ENCODE assay signal across 7 mouse cellular contexts in the genomic region with DNA sequence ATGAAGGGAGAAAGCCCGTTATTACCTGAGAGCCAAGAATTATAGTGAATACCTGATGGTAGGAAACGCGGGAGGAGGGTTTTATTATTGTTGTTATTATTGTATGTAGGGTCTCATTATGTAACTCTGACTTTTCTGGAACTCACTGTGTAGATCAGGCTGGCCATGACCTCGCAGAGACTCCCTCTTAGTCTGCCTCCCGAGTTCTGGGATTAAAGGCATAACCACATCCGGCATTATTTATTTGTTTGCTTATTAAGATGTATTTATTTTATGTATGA. TPM values are rescaled to one million over a fixed set of nuclear protein-coding genes. Genes with fewer than 3 reads are reported as not detected.
DNase-seq lines count a peak whose midpoint lies in the region; ATAC-seq lines count a peak whose summit lies in the region.

No protein-coding gene starts in this region.

- 47% methylated on average over 6 of the region's 6 CpGs for WGBS in forebrain, embryonic 14.5 days
- WGBS in limb, embryonic 15.5 days: 38% methylated on average over 6 of the region's 6 CpGs
- WGBS in stomach, embryonic 15.5 days: 50% methylated on average over 6 of the region's 6 CpGs

- peak overlapping the region; percentile 53; the same call in 1 of the 2 replicates for H3K9ac ChIP-seq in forebrain, embryonic 14.5 days (ENCODE audit: low read length)
- no peak overlapping the region for H3K9ac ChIP-seq in limb, embryonic 15.5 days
- H3K9ac ChIP-seq in stomach, embryonic 15.5 days: no peak overlapping the region

- H3K9me3 ChIP-seq in megakaryocyte, embryonic 14.5 days: no peaks in the 10 kb centered on the region
- H3K9me3 ChIP-seq in forebrain, embryonic 14.5 days (replicated peaks; ENCODE audit: control insufficient read depth, low read length): no peaks in the 10 kb centered on the region
- H3K9me3 ChIP-seq in limb, embryonic 15.5 days: no peaks in the 10 kb centered on the region
- no peaks in the 10 kb centered on the region for H3K9me3 ChIP-seq in stomach, embryonic 15.5 days

- no peak for DNase-seq in forebrain, embryonic 14.5 days (ENCODE audit: low spot score)
- no peak for DNase-seq in adrenal gland, adult 8-10 months
- DNase-seq in adipocyte (ENCODE audit: low spot score): no peak

- H3K27me3 ChIP-seq in megakaryocyte, embryonic 14.5 days (replicated peaks): no peaks in the 10 kb centered on the region
- no peaks in the 10 kb centered on the region for H3K27me3 ChIP-seq in forebrain, embryonic 14.5 days (replicated peaks; ENCODE audit: control insufficient read depth, insufficient read depth, low read length)
- H3K27me3 ChIP-seq in limb, embryonic 15.5 days: no peaks in the 10 kb centered on the region
- H3K27me3 ChIP-seq in stomach, embryonic 15.5 days (replicated peaks): no peaks in the 10 kb centered on the region

- ATAC-seq in megakaryocyte, adult 5-6 weeks (ENCODE audit: poor library complexity, severe bottlenecking): no peak
- ATAC-seq in forebrain, embryonic 14.5 days: 0 out of 2 replicates have a peak, but pooled peaks have one; percentile 2
- ATAC-seq in limb, embryonic 15.5 days (ENCODE audit: insufficient number of reproducible peaks, low FRiP score, low TSS enrichment, low read depth): no peak
- ATAC-seq in stomach, embryonic 15.5 days (ENCODE audit: insufficient read depth, low FRiP score, low read depth): no peak

- H3K4me2 ChIP-seq in forebrain, embryonic 14.5 days (ENCODE audit: low read length): peak overlapping the region; percentile 47
- peak overlapping the region; percentile 39 for H3K4me2 ChIP-seq in limb, embryonic 15.5 days
- peak overlapping the region; percentile 51 for H3K4me2 ChIP-seq in stomach, embryonic 15.5 days

- H3K36me3 ChIP-seq in megakaryocyte, embryonic 14.5 days (replicated peaks; ENCODE audit: low read length): peaks cover 23% of the 10 kb centered on the region
- H3K36me3 ChIP-seq in forebrain, embryonic 14.5 days (ENCODE audit: control insufficient read depth, insufficient read depth, low read length): peaks cover 22% of the 10 kb centered on the region
- H3K36me3 ChIP-seq in limb, embryonic 15.5 days: peaks cover 23% of the 10 kb centered on the region
- peaks cover 21% of the 10 kb centered on the region for H3K36me3 ChIP-seq in stomach, embryonic 15.5 days

- peak overlapping the region; percentile 100 for H3K4me3 ChIP-seq in megakaryocyte, embryonic 14.5 days (replicated peaks)
- H3K4me3 ChIP-seq in forebrain, embryonic 14.5 days (ENCODE audit: low read depth, low read length): peak overlapping the region; percentile 72
- peak overlapping the region; percentile 71 for H3K4me3 ChIP-seq in limb, embryonic 15.5 days
- H3K4me3 ChIP-seq in stomach, embryonic 15.5 days (replicated peaks): peak overlapping the region; percentile 64

- H3K4me1 ChIP-seq in megakaryocyte, embryonic 14.5 days: peaks cover 50% of the 10 kb centered on the region
- H3K4me1 ChIP-seq in forebrain, embryonic 14.5 days (ENCODE audit: control insufficient read depth, insufficient read depth, low read length): 0 out of 2 replicates have a peak, but pooled peaks cover 7% of the 10 kb centered on the region
- H3K4me1 ChIP-seq in limb, embryonic 15.5 days: peaks cover 10% of the 10 kb centered on the region
- peaks cover 10% of the 10 kb centered on the region; the same call in 1 of the 2 replicates for H3K4me1 ChIP-seq in stomach, embryonic 15.5 days

- H3K27ac ChIP-seq in forebrain, embryonic 14.5 days (ENCODE audit: low read depth, low read length): peak overlapping the region; percentile 63; the same call in 1 of the 2 replicates
- H3K27ac ChIP-seq in limb, embryonic 15.5 days: peak overlapping the region; percentile 59; the same call in 1 of the 2 replicates
- H3K27ac ChIP-seq in stomach, embryonic 15.5 days: no peak overlapping the region

RNA-seq across cellular contexts. Expression of a gene that starts 0.5 kb away (rescaled TPM):
- 9.5 and 87.1 TPM in 2 replicates for polyA plus RNA-seq in megakaryocyte, embryonic 14.5 days (2012; ENCODE audit: insufficient read depth, low replicate concordance)
- 53.5 and 71.1 TPM in 2 replicates for total RNA-seq in megakaryocyte, adult 5-6 weeks (2015)
- total RNA-seq in megakaryocyte, adult 5-6 weeks (2017): 62.1 and 71.2 TPM in 2 replicates
- polyA plus RNA-seq in forebrain, embryonic 14.5 days (2014; fragmentation: Nextera tagmentation; extraction: Ambion mirVana): 391 and 476 TPM in 2 replicates
- 109 and 113 TPM in 2 replicates for polyA plus RNA-seq in limb, embryonic 15.5 days (2015; fragmentation: Nextera tagmentation; extraction: Ambion mirVana)
- polyA plus RNA-seq in stomach, embryonic 15.5 days (2015; fragmentation: Nextera tagmentation; extraction: Ambion mirVana): 147 and 174 TPM in 2 replicates
- total RNA-seq in adrenal gland, adult 8-10 months (2022): 10 to 100 TPM; 36.1 to 56.6 (median 44.8) TPM

RNA-seq across cellular contexts. Expression of a gene that starts 0.7 kb away (rescaled TPM):
- polyA plus RNA-seq in megakaryocyte, embryonic 14.5 days (2012; ENCODE audit: insufficient read depth, low replicate concordance): 38.9 and 400 TPM in 2 replicates
- total RNA-seq in megakaryocyte, adult 5-6 weeks (2015): 16.0 and 55.5 TPM in 2 replicates
- not detected in 2 replicates for total RNA-seq in megakaryocyte, adult 5-6 weeks (2017)
- polyA plus RNA-seq in forebrain, embryonic 14.5 days (2014; fragmentation: Nextera tagmentation; extraction: Ambion mirVana): 359 and 434 TPM in 2 replicates
- polyA plus RNA-seq in limb, embryonic 15.5 days (2015; fragmentation: Nextera tagmentation; extraction: Ambion mirVana): 341 and 347 TPM in 2 replicates
- 345 and 399 TPM in 2 replicates for polyA plus RNA-seq in stomach, embryonic 15.5 days (2015; fragmentation: Nextera tagmentation; extraction: Ambion mirVana)
- 100 to 1,000 TPM in 1 of 4 experiments, 10 to 100 TPM in 3; 71.9 to 117 (median 88.3) TPM for total RNA-seq in adrenal gland, adult 8-10 months (2022)

RNA-seq across cellular contexts. Expression of a gene that starts 12.7 kb away (rescaled TPM):
- polyA plus RNA-seq in megakaryocyte, embryonic 14.5 days (2012; ENCODE audit: insufficient read depth, low replicate concordance): 60.3 and 115 TPM in 2 replicates
- 290 and 330 TPM in 2 replicates for total RNA-seq in megakaryocyte, adult 5-6 weeks (2015)
- 148 and 149 TPM in 2 replicates for total RNA-seq in megakaryocyte, adult 5-6 weeks (2017)
- polyA plus RNA-seq in forebrain, embryonic 14.5 days (2014; fragmentation: Nextera tagmentation; extraction: Ambion mirVana): 107 and 124 TPM in 2 replicates
- 322 and 365 TPM in 2 replicates for polyA plus RNA-seq in limb, embryonic 15.5 days (2015; fragmentation: Nextera tagmentation; extraction: Ambion mirVana)
- polyA plus RNA-seq in stomach, embryonic 15.5 days (2015; fragmentation: Nextera tagmentation; extraction: Ambion mirVana): 266 and 295 TPM in 2 replicates
- 100 to 1,000 TPM; 422 to 501 (median 468) TPM for total RNA-seq in adrenal gland, adult 8-10 months (2022)

RNA-seq across cellular contexts. Expression of a gene that starts 27.1 kb away (rescaled TPM):
- 2.9 and 4.5 TPM in 2 replicates for polyA plus RNA-seq in megakaryocyte, embryonic 14.5 days (2012; ENCODE audit: insufficient read depth, low replicate concordance)
- total RNA-seq in megakaryocyte, adult 5-6 weeks (2015): 36.9 and 44.9 TPM in 2 replicates
- total RNA-seq in megakaryocyte, adult 5-6 weeks (2017): 65.2 and 73.2 TPM in 2 replicates
- 89.6 and 109 TPM in 2 replicates for polyA plus RNA-seq in forebrain, embryonic 14.5 days (2014; fragmentation: Nextera tagmentation; extraction: Ambion mirVana)
- 39.4 and 44.0 TPM in 2 replicates for polyA plus RNA-seq in limb, embryonic 15.5 days (2015; fragmentation: Nextera tagmentation; extraction: Ambion mirVana)
- polyA plus RNA-seq in stomach, embryonic 15.5 days (2015; fragmentation: Nextera tagmentation; extraction: Ambion mirVana): 36.2 and 45.6 TPM in 2 replicates
- 100 to 1,000 TPM in 2 of 4 experiments, 10 to 100 TPM in 2; 93.5 to 138 (median 115) TPM for total RNA-seq in adrenal gland, adult 8-10 months (2022)
